Mouse (Mus musculus) neural tube, embryonic 12.5 days (tissue): ENCODE data around the gene Gys2. TPM values are rescaled to one million over a fixed set of nuclear protein-coding genes. Genes with fewer than 3 reads are reported as not detected.
"Not testable (repeated sequence)": the region's sequence is repeated elsewhere in the genome, so short reads cannot be mapped to it uniquely, and the experiment has no call there.

Experiments
- ATAC-seq: fragments of 200-750 bp; cut with Nextera tagmentation; 2 replicates; pipeline ENCODE4 v1.8.0; 2017; ENCODE audit warnings: low read depth, mild to moderate bottlenecking, moderate TSS enrichment, moderate library complexity; ENCODE audit not compliant: low FRiP score
- H3K27ac ChIP-seq: fragments of 300-500 bp; sonication (generic); 2 replicates; pipeline ENCODE4 v1.5.1; 2016
- H3K27me3 ChIP-seq: fragments of 300-500 bp; sonication (generic); replicated peaks from 2 replicates; pipeline ENCODE4 v1.6.1; 2016; ENCODE audit warnings: mild to moderate bottlenecking
- H3K36me3 ChIP-seq: fragments of 300-500 bp; sonication (generic); 2 replicates; pipeline ENCODE4 v1.6.1; 2016; ENCODE audit warnings: mild to moderate bottlenecking
- H3K4me1 ChIP-seq: fragments of 300-500 bp; sonication (generic); 2 replicates; pipeline ENCODE4 v1.6.1; 2016
- H3K4me2 ChIP-seq: fragments of 300-500 bp; sonication (generic); replicated peaks from 2 replicates; pipeline ENCODE4 v1.6.1; 2016; ENCODE audit warnings: mild to moderate bottlenecking
- H3K4me3 ChIP-seq: fragments of 300-500 bp; sonication (generic); 2 replicates; pipeline ENCODE4 v1.5.1; 2016
- H3K9ac ChIP-seq: fragments of 300-500 bp; sonication (generic); 2 replicates; pipeline ENCODE4 v1.6.1; 2016; ENCODE audit warnings: mild to moderate bottlenecking
- H3K9me3 ChIP-seq: fragments of 300-500 bp; sonication (generic); 2 replicates; pipeline ENCODE4 v1.6.1; 2016; ENCODE audit warnings: mild to moderate bottlenecking
- WGBS: fragments of 180-500 bp; shearing (Covaris S2); methylation state at CpG from one replicate; pipeline ENCODE4 v1.1.7; 2016; 5-methylcytosine and 5-hydroxymethylcytosine counted together
- polyA plus RNA-seq: library from polyadenylated mRNA; unstranded; fragments of >200 nt; fragmentation: Nextera tagmentation; extraction: Ambion mirVana; gene quantifications from 2 replicates; pipeline ENCODE4 v1.2.1, GENCODE M21; 2016

Gene Gys2
- polyA plus RNA-seq, 1 experiment from 2014 or later: 0.06 TPM

DNA sequence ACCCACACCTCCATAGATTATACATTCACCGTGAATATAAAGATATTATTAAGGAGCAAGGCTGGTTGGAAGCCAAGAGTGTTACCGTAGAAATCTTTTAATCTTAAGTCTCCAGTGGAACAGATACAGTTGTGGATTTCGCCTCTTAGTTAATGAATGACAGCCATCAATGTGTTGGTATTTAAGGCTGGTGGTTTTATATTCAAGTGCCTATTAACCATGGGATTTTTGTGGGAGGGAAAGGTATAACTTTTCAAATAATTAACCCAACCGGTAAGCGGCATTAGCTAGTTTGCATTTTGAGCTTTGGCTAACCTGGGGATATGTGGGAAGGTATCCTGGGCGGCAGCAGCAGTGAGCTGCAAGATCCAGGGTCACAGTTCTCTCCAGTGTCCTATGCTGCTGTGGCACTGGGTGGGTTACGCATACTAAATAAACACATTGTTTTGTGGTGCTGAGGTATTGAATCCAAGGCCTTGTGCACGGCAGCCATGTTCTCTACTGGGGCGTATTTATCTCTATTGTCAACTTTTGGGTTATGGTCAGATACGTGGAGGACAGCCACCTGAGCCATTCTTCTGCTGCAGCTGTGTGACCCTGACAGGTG, 29.7 kb upstream of the Gys2 start:
- WGBS: 89% methylated on average over 10 of the region's 10 CpGs
- no peak overlapping the region for H3K27ac ChIP-seq
- ATAC-seq: no peak
- no peaks in the 10 kb centered on the region for H3K27me3 ChIP-seq
- H3K36me3 ChIP-seq: peaks cover 42% of the 10 kb centered on the region
- H3K4me1 ChIP-seq: peaks cover 15% of the 10 kb centered on the region
- H3K9me3 ChIP-seq: no peaks in the 10 kb centered on the region
- H3K9ac ChIP-seq: no peak overlapping the region
- H3K4me2 ChIP-seq: no peak overlapping the region
- no peak overlapping the region for H3K4me3 ChIP-seq

DNA sequence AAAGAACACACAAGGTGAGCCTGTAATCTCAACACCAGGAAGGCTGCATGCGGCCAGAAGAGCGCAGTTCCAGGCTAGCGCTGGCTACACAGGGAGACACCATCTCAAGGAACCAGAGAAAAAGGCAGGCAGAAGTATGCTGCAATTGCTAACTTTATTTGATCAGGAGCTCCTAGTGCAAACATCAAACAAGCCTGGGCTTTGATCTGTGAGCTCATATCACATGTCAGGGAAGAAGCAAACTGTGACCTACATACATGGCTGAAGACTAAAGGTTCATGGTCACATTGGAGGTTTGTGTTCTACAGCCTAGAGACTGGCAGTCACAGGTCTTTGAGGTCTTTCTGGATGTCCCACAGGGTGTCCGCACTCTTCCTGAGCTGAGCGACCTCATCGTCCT, 17.2 kb upstream of the Gys2 start:
- H3K4me1 ChIP-seq, H3K4me2 ChIP-seq, H3K27ac ChIP-seq, H3K9me3 ChIP-seq, H3K4me3 ChIP-seq, H3K9ac ChIP-seq, ATAC-seq, H3K27me3 ChIP-seq: not testable (repeated sequence)
- peaks cover 63% of the 10 kb centered on the region for H3K36me3 ChIP-seq
- WGBS: 96% methylated on average over 6 of the region's 6 CpGs

DNA sequence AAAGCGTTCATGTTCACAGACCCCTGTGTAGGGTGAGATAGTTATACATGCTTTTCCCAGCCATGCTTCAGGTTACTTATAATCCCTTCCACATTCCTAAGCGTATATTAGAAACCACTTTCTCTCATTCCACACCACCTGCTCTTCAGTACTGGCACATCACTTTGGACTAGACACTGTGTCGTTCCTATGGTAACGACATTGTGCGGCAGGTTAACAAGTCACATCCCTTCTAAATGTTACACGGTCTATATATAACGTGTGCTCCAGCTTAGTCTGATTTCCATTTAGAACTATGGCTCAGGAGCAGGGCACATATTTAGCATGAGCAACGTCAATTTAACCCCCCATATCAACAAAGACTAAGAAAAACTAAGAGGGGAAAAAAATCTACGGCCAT, 14.7 kb upstream of the Gys2 start:
- no peak overlapping the region for H3K4me2 ChIP-seq
- no peaks in the 10 kb centered on the region for H3K4me1 ChIP-seq
- WGBS: 82% methylated on average over 9 of the region's 9 CpGs
- no peaks in the 10 kb centered on the region for H3K27me3 ChIP-seq
- no peak overlapping the region for H3K9ac ChIP-seq
- no peak overlapping the region for H3K27ac ChIP-seq
- H3K9me3 ChIP-seq: no peaks in the 10 kb centered on the region
- no peak for ATAC-seq
- no peak overlapping the region for H3K4me3 ChIP-seq
- H3K36me3 ChIP-seq: peaks cover 49% of the 10 kb centered on the region

DNA sequence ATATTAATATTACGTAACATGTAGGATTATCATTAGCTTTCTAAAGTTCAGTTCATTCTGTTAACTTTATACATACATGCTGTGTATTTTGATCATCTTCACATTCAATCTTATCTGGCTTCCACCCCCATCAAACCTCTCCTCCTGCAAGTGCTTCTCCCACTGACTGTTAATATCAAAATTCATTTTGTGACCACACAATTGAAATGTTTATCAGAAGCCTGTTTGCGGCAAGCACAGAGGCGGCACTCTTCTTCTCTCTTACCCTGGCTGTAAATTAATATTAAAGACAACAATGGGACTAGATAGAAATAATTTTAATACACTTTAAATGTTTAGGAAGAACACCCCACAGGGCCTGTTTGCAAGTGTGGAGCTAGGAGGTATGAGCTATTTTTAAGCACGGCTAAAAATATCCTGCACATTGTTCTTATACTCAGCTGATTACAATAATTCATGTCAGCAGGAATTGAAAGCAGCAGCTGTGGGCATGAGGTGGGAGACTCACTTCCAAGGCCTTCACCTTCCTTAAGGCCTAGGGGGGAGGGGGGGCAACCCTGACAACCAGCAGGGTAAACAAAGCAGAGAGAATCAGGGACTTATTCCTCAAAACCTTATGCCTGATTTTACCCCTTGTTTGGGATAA, 12.7 kb upstream of the Gys2 start:
- H3K27me3 ChIP-seq: no peaks in the 10 kb centered on the region
- no peak for ATAC-seq
- 81% methylated on average over 4 of the region's 4 CpGs for WGBS
- peaks cover 33% of the 10 kb centered on the region for H3K36me3 ChIP-seq
- H3K9ac ChIP-seq: no peak overlapping the region
- H3K4me3 ChIP-seq: no peak overlapping the region
- no peaks in the 10 kb centered on the region for H3K9me3 ChIP-seq
- no peak overlapping the region for H3K4me2 ChIP-seq
- no peaks in the 10 kb centered on the region for H3K4me1 ChIP-seq
- no peak overlapping the region for H3K27ac ChIP-seq

DNA sequence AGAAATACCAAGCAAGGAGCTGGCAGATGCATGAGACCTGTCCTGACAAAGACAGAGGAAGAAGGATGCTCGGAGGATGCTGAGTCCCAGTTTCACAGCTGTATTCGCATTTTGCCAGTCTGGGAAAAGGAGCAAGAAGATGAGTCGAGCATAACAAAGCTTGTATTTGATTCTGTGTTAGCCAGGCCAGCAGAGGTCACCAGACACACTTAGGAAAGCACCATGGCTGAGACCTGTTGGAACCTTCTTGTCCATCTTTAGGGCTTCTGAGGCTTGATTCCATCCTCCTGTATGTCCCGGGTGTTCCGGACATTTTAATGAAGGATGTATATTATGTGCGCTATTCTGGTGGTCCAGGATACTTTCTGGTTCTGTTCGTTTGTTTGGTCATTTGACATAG, 4.3 kb upstream of the Gys2 start:
- WGBS: 75% methylated on average over 7 of the region's 7 CpGs
- H3K27ac ChIP-seq: no peak overlapping the region
- no peaks in the 10 kb centered on the region for H3K4me1 ChIP-seq
- no peaks in the 10 kb centered on the region for H3K9me3 ChIP-seq
- no peak overlapping the region for H3K4me3 ChIP-seq
- H3K27me3 ChIP-seq: no peaks in the 10 kb centered on the region
- no peaks in the 10 kb centered on the region for H3K36me3 ChIP-seq
- H3K4me2 ChIP-seq: no peak overlapping the region
- no peak for ATAC-seq
- H3K9ac ChIP-seq: no peak overlapping the region

DNA sequence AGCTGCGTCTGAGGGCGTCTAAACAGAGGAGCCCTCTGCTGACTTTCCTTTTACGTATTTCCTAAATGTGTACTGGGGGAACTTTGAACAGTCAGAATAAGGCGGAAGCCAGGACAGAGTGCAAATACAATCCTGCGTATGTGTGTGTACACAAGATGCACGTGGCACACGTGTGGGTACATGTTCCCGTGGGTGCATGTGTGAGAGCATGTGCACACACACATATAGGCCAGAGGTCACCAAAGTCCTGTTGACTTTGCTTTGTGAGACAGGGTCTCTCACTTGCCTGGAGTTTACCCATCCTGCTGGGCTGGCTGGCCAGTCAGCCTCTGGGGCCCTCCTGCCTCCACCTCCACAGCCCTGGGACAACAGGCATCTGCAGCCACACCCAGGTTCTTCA, 1.8 kb downstream of the Gys2 start:
- Histone ChIP-seq H3K4me2 (no peak overlapping the region), H3K4me3 (no peak overlapping the region), H3K9me3 (no peaks in the 10 kb centered on the region), H3K27ac (no peak overlapping the region), H3K9ac (no peak overlapping the region), H3K4me1 (no peaks in the 10 kb centered on the region), H3K36me3 (no peaks in the 10 kb centered on the region), H3K27me3 (no peaks in the 10 kb centered on the region)
- 90% methylated on average over 8 of the region's 8 CpGs for WGBS
- ATAC-seq: no peak

DNA sequence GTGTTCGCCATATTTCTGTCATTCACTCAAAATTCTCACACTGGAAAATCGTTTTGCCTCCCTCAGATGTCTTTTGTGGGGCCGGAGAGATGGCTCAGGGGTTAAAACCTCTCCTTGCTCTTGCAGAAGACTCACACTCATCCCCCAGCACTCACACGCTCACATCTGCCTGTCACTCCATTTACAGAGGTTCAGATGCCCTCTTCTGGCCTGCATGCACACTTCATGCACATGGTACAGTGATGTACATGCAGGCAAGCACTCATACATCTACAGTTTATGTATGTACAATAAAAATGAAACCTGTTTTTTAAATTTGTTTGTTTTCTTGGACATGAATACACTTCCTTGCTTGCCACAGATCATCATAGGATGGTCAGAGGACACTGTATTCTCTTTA, 3.3 kb downstream of the Gys2 start:
- peak; percentile 72; the same call in 1 of the 2 replicates for ATAC-seq
- H3K4me2 ChIP-seq: no peak overlapping the region
- H3K27ac ChIP-seq: no peak overlapping the region
- H3K4me3 ChIP-seq: no peak overlapping the region
- no peaks in the 10 kb centered on the region for H3K36me3 ChIP-seq
- H3K4me1 ChIP-seq: no peaks in the 10 kb centered on the region
- H3K9ac ChIP-seq: no peak overlapping the region
- 68% methylated on average over 4 of the region's 4 CpGs for WGBS
- H3K9me3 ChIP-seq: no peaks in the 10 kb centered on the region
- no peaks in the 10 kb centered on the region for H3K27me3 ChIP-seq

DNA sequence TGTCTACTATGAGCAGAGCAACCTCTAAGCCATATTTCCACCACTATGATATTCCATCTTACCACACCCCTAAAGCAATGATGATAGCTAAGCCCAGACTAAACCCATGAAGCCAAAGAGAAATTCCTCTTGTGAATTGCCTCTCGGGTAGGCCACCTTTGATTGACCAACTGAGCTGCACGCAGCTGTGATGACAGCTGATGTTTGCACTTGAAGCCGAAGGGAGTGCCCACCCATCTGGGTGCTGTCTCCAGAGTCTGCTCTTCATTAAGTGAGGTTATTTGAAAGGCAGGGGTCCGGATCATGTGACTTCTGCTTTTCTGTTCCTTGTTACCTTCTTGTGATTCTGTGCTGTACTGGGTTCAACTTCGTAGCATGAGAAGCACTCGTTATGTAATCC, 10.7 kb downstream of the Gys2 start:
- Histone ChIP-seq H3K9ac (no peak overlapping the region), H3K4me1 (peaks cover 8% of the 10 kb centered on the region), H3K27ac (no peak overlapping the region), H3K4me3 (no peak overlapping the region), H3K36me3 (no peaks in the 10 kb centered on the region), H3K4me2 (no peak overlapping the region), H3K9me3 (no peaks in the 10 kb centered on the region), H3K27me3 (no peaks in the 10 kb centered on the region)
- WGBS: 79% methylated on average over 6 of the region's 6 CpGs
- no peak for ATAC-seq

DNA sequence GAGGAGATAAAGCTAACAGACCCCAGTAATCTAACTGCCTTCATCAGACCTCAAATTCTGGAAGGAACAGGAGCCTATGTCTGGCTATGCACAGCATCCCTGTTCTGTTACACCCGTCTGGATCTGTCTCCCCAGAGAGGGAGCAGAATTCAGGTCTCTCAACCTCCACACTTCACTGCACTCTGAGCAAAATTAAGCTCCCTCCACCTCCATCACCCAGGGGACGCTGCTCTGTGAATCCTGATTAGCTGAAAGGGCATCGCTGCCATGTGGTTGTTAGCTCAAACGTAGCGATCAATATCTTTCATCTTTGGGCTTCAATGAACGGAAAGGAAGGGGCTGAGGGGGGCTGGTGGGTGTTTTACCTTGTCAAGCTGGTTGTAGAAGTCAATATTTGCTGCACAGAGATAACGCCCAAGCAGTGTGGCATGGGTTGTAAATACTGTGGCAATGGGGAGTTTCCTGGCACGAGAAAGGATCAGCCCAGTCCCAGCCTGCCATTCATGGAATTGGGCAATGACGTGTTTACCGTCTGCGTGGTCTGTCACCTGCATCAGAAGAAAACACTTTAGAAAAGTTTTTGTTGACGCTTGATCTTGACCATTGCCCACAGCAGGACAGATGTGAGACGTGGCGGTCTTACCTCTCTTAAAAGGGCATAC, 13.8 kb downstream of the Gys2 start:
- Histone ChIP-seq H3K27ac (no peak overlapping the region), H3K4me1 (peaks cover 8% of the 10 kb centered on the region; the same call in 1 of the 2 replicates), H3K27me3 (no peaks in the 10 kb centered on the region), H3K9ac (no peak overlapping the region), H3K4me3 (no peak overlapping the region), H3K4me2 (0 out of 2 replicates have a peak overlapping the region, but pooled peaks have one; percentile 5), H3K9me3 (no peaks in the 10 kb centered on the region), H3K36me3 (no peaks in the 10 kb centered on the region)
- peak; percentile 54; the same call in 1 of the 2 replicates for ATAC-seq
- 74% methylated on average over 14 of the region's 14 CpGs for WGBS

DNA sequence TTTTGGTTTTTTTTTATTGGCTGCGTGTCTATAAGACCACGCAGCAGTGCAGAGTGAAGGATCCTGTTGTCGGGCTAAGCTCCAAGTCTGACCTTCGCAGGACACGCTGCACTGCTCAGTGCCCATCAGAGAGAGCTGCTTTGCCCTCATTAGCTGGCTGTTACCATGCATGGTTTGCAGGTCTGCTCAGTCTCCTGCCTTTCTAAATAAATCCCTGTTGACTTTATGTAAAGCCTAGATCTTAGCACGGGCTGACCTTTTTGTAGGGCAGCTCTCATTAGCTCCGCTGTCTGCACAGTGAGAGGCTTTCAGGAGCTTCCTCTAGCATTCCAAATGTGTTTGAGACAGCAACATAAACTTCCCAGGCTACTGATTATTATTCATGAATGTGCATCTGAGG, 14.9 kb downstream of the Gys2 start:
- Histone ChIP-seq H3K27me3 (no peaks in the 10 kb centered on the region), H3K4me2 (no peak overlapping the region), H3K9ac (no peak overlapping the region), H3K9me3 (no peaks in the 10 kb centered on the region), H3K4me3 (no peak overlapping the region), H3K36me3 (no peaks in the 10 kb centered on the region), H3K4me1 (peaks cover 8% of the 10 kb centered on the region; the same call in 1 of the 2 replicates), H3K27ac (no peak overlapping the region)
- 46% methylated on average over 7 of the region's 7 CpGs for WGBS
- ATAC-seq: peak; percentile 49; the same call in 1 of the 2 replicates

DNA sequence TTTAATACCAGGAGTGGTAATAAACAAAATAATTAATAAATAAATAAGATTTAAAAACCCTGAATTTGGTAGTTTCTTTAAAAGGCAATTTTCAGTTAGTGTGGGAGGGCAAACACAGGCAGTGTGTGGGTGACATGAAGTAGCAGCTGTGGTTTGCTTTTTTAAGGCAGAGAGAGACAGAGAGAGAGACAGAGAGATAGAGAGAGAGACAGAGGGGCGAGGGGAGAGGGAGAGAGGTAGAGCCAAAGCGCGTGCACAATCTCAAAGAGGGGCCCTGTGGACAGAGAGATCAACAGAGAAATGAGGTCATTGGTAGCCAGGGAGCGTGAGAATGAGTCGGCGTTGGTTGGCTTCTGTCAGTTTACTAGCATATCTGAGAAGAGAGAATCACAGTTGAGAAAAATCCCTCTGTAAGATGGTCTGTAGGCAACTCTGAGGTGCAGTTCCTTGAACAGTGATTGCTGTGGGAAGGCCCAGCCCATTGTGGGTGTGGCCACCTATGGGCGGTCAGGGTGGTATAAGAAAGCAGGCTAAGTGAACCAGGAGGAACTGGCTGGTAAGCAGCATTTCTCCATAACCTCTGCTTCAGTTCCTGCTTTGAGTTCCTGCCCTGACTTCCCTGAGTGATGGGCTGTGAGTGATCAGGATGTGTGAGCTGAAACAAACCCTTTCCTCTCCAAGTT, 17.5 kb downstream of the Gys2 start:
- Histone ChIP-seq H3K4me1 (peaks cover 8% of the 10 kb centered on the region; the same call in 1 of the 2 replicates), H3K9me3 (no peaks in the 10 kb centered on the region), H3K27me3 (no peaks in the 10 kb centered on the region), H3K36me3 (no peaks in the 10 kb centered on the region), H3K4me2 (no peak overlapping the region), H3K4me3 (no peak overlapping the region), H3K27ac (no peak overlapping the region), H3K9ac (no peak overlapping the region)
- WGBS: 72% methylated on average over 7 of the region's 7 CpGs
- no peak for ATAC-seq

DNA sequence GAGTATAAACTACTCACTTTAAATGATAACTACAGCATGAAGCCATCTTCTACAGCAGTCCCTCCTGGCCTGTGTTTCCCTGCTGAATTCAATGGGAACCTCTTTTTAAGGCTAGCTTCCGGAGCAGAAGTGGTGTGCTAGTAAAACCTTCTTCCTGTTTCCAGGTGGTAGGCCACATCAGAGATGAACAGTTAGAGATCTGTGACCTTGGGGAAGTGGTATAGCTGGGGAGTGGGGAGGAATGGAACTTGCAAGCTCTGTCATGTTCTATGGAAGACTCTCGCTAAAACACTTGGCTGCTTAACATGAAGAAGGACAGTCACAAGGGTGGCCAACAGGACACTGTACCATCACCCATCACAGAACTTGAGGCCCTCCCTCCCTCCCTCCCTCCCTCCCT, 19.6 kb downstream of the Gys2 start:
- Histone ChIP-seq H3K36me3 (no peaks in the 10 kb centered on the region), H3K4me3 (no peak overlapping the region), H3K4me1 (0 out of 2 replicates have a peak, but pooled peaks cover 4% of the 10 kb centered on the region), H3K27ac (no peak overlapping the region), H3K4me2 (no peak overlapping the region), H3K27me3 (no peaks in the 10 kb centered on the region), H3K9ac (no peak overlapping the region), H3K9me3 (no peaks in the 10 kb centered on the region)
- WGBS: 67% methylated on average over 2 of the region's 2 CpGs
- no peak for ATAC-seq
